Mouse (Mus musculus) mouse embryonic stem cell (cell line): Measurements from ENCODE around the gene Gm13030.
"Not testable (repeated sequence)": the region's sequence is repeated elsewhere in the genome, so short reads cannot be mapped to it uniquely, and the experiment has no call there.

ENCODE experiments used
- in situ Hi-C, 2 experiments: fragments of 300-500 bp; cut with MboI; formaldehyde crosslinking; loops; 1 replicate in 1 of 2; 3 replicates in 1 of 2; pipeline ENCODE4 v1.14.3; 2019 to 2020; ENCODE audit warnings: low sequenced_read_pairs in 2 of 2, low pct_unique_long_range_greater_than_20kb in 1 of 2, mixed read lengths in 1 of 2; ENCODE audit not compliant: unreplicated experiment in 1 of 2

The Gm13030 gene

DNA sequence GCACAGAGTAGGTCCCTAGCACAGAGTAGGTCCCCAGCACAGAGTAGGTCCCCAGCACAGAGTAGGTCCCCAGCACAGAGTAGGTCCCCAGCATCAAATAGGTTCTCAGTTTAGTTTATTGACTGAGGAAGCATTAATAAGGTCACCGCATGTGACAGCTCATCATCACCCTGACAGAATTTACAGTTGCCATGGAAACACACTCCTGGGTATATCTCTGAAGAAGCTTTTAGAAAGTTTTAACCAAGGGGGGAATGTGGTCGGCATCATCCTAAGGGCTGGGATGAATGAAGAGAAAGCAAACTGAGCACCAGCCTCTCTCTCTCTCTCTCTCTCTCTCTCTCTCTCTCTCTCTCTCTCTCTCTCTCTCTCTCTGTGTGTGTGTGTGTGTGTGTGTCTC lies 1.5 kb upstream of the Gm13030 start:
- in situ Hi-C loops: not testable (repeated sequence)

DNA sequence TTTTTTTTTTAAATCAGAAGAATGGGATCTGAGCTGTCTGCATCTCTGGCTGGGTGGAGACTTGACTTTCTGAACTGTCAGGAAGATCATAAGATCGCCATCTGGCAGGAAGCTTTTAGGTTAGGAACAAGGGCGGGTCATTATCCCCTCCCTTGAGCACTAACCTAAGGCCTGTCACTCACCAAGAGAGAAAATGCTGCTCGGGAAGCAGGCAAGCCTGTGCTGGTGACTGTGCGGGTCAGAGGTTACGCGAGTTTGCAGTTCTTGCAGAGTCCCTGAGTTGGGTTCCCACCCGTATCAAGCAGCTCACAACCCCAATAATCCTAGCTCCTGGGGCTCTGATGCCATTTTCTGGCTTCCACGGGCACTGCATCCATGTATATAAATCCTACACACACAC lies 5.1 kb downstream of the Gm13030 start:
- in situ Hi-C loops: no loop called here

DNA sequence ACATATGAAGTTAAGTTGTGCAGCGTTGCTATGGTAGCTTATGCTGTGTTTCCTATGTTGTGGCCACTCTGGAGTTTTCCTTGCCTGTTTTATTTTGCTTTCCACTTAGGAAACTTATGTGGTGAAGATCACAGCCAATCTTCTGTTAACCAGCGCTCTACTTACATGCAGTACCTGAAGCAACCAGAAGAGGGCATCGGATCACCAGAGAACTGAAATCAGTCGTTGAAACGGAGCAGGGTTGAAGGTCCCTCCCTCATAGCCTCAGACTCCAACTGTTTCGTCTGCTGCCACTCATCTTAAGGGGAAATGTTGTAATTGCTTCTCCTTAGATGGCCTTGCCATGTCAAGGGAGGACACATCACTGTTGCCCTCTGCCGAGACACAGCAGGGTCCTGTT lies 7.4 kb downstream of the Gm13030 start:
- in situ Hi-C loops: no loop called here

DNA sequence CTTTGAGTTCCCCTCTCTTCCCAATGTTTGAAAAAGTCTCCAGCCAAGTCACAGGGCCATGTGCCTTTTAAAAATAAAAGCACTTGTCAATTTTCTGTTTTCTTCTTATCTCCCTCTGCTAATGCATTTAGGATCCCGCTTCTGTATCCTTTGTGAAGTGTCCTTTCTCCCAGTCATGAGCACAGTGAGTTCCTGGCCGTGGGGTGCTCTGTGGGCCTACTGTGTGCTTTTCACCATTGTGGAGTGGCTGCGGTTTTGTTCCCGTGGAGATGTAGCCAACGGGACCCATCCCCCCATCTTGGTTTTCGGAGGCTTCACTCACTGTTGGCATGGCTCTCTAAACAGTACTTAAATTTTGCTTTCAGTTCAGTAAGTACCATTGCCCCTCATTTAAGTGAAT lies 7.8 kb downstream of the Gm13030 start:
- in situ Hi-C loops: no loop called here

DNA sequence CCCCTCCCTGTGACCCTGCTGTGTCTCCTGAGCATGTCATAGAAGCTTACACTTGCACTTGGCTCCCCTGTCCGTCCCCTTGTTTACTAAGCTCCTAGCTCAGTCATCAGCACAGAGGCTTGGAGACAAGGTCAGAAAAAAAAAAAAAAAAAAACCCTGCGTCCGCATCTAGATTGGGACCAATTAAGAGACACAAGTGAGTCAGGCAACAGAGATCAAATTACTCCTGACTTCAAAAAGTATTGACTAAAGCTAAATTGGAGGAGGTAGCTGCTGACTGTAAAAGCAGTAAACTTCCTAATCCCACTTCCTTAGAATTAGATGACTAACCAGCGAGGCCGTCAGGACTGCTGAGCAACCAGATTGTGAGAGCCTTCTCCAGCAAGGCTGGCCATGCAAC lies 8.7 kb downstream of the Gm13030 start:
- in situ Hi-C loops: no loop called here

- in situ Hi-C loops: no loop called here
Observed at GRCm38 (mm10) chr4:138863344-138863998, 10.3 kb downstream of the Gm13030 start, which contains the start of gene Pla2g5. Gene Pla2g5, minus strand, starts transcription at chr4:138863482.

DNA sequence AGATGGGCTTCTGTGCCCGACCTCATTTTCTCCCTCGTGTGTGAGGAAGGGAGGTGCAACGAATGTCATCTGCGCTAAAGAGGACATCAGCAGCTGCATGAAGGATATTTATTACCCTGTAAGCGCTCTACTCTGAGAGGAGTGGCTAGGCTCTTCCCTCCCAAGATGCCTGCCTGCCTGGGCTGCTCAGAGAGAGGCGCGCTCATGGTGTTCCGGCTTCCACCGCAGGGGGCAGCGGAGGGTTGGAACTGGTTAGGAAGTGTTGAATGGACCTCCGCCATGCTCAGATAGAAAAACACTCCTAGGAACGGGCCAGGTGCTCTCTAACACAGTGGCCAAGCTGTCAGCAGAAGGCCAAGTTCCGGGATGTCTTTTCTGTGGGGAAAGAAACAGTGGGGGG lies 14.0 kb downstream of the Gm13030 start:
- in situ Hi-C loops: loop anchor here (5.0 to 10.0 kb wide), 2 partner anchors 112 to 415 kb away; no protein-coding TSS in a partner anchor

GRCm38 (mm10) chr4:138859245-138859644 lies 14.5 kb downstream of the Gm13030 start:
- in situ Hi-C loops: loop anchor here (5.0 to 10.0 kb wide), 2 partner anchors 112 to 414 kb away; no protein-coding TSS in a partner anchor

DNA sequence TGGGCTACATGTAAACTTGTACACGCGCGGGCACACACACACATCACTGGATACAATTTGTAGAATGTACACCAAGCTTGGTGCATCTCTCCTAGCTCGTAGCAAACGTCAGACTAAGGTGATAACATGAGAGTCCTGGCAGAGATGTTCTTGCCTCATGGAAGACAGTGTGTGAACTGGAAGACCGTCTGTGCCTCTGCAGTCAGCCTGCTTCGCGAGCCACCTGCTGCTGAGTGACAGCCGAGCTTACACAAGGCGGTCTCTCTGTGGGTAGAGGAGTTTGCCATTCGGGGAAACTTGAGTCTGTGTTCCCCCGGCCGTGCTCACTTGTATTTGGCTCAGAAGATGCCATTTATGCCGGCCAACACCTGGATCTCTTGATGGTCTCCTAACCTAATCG lies 15.3 kb downstream of the Gm13030 start:
- in situ Hi-C loops: loop anchor here (5.0 to 10.0 kb wide), 2 partner anchors 111 to 414 kb away; no protein-coding TSS in a partner anchor

- in situ Hi-C loops: loop anchor here (5.0 to 10.0 kb wide), 2 partner anchors 110 to 413 kb away; no protein-coding TSS in a partner anchor
Observed at GRCm38 (mm10) chr4:138857576-138857975, 16.2 kb downstream of the Gm13030 start.

- in situ Hi-C loops: loop anchor here (5.0 to 10.0 kb wide), 2 partner anchors 109 to 412 kb away; no protein-coding TSS in a partner anchor
Observed at GRCm38 (mm10) chr4:138856491-138856890, 17.3 kb downstream of the Gm13030 start.

DNA sequence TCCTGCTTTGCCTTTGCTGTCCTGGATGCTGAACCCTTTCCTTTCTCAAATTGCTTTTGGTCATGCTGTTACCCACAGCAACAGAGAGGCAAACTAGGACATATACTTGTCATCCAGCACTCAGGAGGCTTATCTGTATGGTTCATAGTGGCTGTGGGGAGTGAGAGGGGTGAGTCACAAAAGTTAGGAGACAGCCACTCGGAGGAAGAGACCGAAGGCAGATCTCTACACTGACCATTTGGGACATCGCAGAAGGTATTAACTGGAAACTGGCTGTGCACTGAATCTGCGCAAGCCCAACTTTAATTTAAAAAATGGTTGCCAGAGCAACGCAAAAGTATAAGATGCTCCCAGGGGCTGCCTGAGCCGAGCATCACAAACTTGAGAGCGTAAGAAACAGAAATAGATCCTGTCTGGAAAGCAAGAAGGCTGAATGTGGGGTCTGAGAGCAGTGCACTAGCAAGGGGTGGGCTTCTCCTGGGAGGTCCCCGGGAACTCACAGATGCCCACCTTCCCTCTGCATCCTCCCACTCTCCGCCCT lies 18.6 kb downstream of the Gm13030 start:
- in situ Hi-C loops: loop anchor here (5.0 to 10.0 kb wide), 2 partner anchors 108 to 410 kb away; no protein-coding TSS in a partner anchor

- in situ Hi-C loops: loop anchor here in 1 of 2 experiments (10.0 kb wide), 1 partner anchor 408 kb away; no protein-coding TSS in a partner anchor
Observed at GRCm38 (mm10) chr4:138852961-138853360, 20.8 kb downstream of the Gm13030 start.

DNA sequence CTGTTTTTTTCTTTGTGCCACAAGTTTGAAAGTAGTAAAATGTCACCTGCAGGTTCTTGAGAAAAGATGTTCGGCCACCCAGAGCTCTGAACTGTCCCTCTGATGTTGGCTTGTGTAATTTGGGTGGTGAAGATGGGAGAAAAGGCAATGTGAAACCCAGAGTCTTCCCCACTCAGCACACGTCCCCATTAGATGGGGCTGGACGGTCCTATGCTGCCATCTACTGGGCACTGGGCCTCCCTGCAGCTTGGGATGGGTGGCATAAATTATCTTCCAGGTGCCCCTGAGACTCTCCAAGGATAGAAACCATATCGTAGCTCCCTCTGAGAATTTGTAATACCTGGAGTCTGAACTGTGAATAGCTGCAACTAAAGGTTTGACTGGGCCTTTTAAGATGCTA lies 22.3 kb downstream of the Gm13030 start:
- in situ Hi-C loops: loop anchor here in 1 of 2 experiments (10.0 kb wide), 1 partner anchor 407 kb away; no protein-coding TSS in a partner anchor

DNA sequence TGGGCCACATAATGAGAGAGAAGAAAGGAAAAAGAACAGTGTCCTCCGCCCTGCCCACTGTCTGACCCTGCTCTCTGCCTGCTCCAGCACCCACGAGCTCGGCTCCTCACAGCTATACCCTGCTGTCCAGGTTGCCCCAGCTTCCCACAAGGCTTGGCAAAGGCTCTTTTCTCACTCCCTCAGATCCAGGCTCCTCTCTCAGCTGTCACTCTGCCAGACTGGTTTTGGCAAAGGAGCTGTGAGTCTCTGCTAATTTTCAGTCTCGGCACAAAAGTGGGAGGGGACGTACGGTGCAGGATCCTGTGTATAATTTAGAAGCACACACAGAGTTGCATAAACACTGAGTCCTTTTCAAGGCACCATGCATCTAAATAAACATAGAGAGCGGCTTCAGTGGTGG lies 32.4 kb downstream of the Gm13030 start:
- in situ Hi-C loops: no loop called here

DNA sequence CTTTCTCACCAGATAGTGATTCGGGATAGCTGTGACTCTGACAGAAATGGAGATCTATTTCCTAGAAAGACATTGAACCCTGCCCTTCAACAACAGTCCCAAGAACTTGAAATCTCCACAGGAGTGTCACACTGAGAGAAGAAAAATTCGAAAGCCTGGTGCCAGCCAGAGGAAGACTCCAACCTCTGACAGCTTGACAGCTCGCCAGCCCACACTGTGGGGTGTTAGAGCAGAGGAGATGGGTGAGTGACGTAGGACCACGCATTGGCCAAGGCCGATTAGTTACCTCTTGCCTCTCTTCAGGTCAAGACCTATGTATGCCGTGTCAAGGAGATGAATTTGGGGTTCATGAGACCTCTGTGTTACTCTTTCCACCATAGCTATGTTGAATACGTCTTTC lies 33.0 kb downstream of the Gm13030 start:
- in situ Hi-C loops: no loop called here

GRCm38 (mm10) chr4:138839806-138840205 lies 34.0 kb downstream of the Gm13030 start:
- in situ Hi-C loops: no loop called here

GRCm38 (mm10) chr4:138827147-138827546 lies 46.6 kb downstream of the Gm13030 start:
- in situ Hi-C loops: no loop called here

DNA sequence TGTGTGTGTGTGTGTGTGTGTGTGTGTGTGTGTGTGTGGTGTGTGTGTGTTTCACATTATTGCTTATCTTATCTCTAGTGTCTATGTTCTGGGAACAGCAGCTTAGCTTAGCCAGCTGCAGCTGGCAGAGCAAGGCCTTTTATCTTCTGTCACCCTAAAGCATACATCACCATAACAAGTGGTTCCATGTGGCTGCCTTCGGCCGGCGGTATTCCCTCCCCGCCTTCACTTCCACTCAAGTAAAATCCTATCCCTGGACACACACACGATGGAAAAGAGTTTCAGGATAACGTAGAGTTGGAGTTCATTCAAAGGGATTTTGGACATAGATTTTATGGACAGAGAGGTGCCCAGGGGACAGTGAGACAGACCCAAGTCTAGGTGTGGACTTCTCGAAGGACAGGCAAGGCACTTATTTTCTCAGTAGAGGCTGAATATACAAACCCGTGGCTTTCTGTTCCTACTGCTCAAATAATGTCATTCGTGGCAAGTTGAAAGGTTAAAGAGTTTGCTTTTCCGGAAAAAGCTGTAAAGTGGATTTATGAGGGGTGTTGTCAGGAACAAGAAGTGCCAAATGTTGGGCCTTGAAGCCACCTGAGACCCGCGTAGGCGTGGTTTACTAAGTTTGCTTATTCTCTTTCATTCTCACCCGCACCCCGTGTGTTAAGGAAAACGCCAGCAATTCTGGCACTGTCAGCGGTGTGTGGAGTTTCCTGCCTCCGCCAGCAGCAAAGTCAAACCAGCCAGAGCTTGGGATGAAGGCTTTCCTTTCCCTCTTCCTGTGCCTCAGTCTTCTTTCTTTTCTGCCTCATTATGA lies 47.8 kb downstream of the Gm13030 start:
- in situ Hi-C loops: no loop called here
